Mouse (Mus musculus) hindbrain, embryonic 10.5 days (tissue): Measurements from ENCODE around the gene Rasd1. TPM values are rescaled to one million over a fixed set of nuclear protein-coding genes. Genes with fewer than 3 reads are reported as not detected.

Experiments used
- DNase-seq: peaks from one replicate; pipeline ENCODE4 v3.0.0-alpha.2; 2017; ENCODE audit warnings: low spot score
- H3K27ac ChIP-seq: fragments of 300-500 bp; sonication (generic); 2 replicates; pipeline ENCODE4 v1.5.1; 2016; ENCODE audit warnings: mild to moderate bottlenecking, moderate library complexity
- H3K27me3 ChIP-seq: fragments of 300-500 bp; sonication (generic); 2 replicates; pipeline ENCODE4 v1.6.1; 2016; ENCODE audit warnings: mild to moderate bottlenecking; ENCODE audit not compliant: poor library complexity, insufficient read depth, severe bottlenecking
- H3K36me3 ChIP-seq: fragments of 300-500 bp; sonication (generic); 2 replicates; pipeline ENCODE4 v1.6.1; 2016; ENCODE audit warnings: mild to moderate bottlenecking, moderate library complexity
- H3K4me1 ChIP-seq: fragments of 300-500 bp; sonication (generic); replicated peaks from 2 replicates; pipeline ENCODE4 v1.6.1; 2016; ENCODE audit warnings: mild to moderate bottlenecking
- H3K4me3 ChIP-seq: fragments of 300-500 bp; sonication (generic); 2 replicates; pipeline ENCODE4 v1.5.1; 2016; ENCODE audit warnings: mild to moderate bottlenecking, moderate library complexity
- H3K9me3 ChIP-seq: fragments of 300-500 bp; sonication (generic); 2 replicates; pipeline ENCODE4 v1.6.1; 2016; ENCODE audit warnings: mild to moderate bottlenecking, moderate library complexity
- WGBS: fragments of 180-500 bp; shearing (Covaris S2); methylation state at CpG from one replicate; pipeline ENCODE4 v1.1.7; 2016; 5-methylcytosine and 5-hydroxymethylcytosine counted together
- polyA plus RNA-seq: library from polyadenylated mRNA; unstranded; fragments of >200 nt; fragmentation: Nextera tagmentation; extraction: Ambion mirVana; gene quantifications from 2 replicates; pipeline ENCODE4 v1.2.1, GENCODE M21; 2016

Gene Rasd1
- polyA plus RNA-seq, result 1.6 and 2.9 TPM in 2 replicates

DNA sequence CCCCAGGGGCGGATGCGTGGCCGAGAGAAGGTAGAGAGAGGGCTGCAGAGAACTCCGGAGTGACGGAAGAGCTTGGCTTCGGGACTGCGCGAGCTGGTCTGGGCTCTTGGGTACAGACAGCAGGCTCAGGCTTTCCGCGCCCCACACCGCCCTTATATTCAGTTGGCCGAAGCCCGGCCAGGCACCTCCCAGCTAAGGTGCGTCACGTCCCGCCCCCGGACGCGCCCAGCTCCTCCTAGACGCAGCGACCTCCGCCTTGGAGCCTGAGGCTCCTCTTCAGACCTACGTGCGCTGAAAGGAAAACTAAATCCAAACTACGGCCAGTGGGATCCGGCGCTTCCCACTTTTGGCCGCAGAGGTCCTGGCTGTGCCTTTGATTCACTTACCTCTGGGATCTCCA, at the start of gene Rasd1:
TSS of gene Rasd1 (minus strand) at position 127 of the 400 bp plus-strand sequence.
- H3K27ac ChIP-seq, result peak within 1 kb of the TSS; percentile 79
- peaks cover 74% of the 10 kb centered on the region for H3K27me3 ChIP-seq
- H3K4me1 ChIP-seq, result peaks cover 46% of the 10 kb centered on the region
- DNase-seq, result peak; percentile 67
- H3K36me3 ChIP-seq, result peaks cover 26% of the 10 kb centered on the region
- 1% methylated on average over 28 of the region's 28 CpGs for WGBS
- peak within 1 kb of the TSS; percentile 58 for H3K4me3 ChIP-seq
- no peaks in the 10 kb centered on the region for H3K9me3 ChIP-seq

DNA sequence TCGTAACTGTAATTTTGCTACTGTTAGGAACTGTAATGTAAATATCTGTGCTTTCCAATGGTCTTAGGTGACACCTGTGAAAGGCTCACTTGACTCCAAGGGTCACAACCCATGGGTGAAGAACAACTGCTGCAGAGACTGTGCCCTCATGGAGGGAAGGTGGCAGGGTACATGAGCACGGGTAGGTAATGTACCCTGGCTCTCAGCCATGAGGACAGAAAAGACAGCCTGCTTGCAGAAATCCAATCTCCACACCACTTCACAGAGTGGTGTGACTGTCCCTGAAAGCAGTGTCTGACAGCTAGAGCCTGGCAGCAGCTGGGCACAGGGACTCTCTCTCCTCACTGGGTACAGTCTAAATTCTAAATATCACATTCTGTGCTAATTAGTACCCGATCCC, 46.8 kb upstream of the Rasd1 start:
- DNase-seq, result no peak
- H3K27ac ChIP-seq, result no peak overlapping the region
- peaks cover 29% of the 10 kb centered on the region for H3K4me1 ChIP-seq
- 87% methylated on average over 3 of the region's 3 CpGs for WGBS
- H3K27me3 ChIP-seq, result no peaks in the 10 kb centered on the region; the same call in 1 of the 2 replicates
- H3K9me3 ChIP-seq, result no peaks in the 10 kb centered on the region
- no peaks in the 10 kb centered on the region for H3K36me3 ChIP-seq
- H3K4me3 ChIP-seq, result no peak overlapping the region

DNA sequence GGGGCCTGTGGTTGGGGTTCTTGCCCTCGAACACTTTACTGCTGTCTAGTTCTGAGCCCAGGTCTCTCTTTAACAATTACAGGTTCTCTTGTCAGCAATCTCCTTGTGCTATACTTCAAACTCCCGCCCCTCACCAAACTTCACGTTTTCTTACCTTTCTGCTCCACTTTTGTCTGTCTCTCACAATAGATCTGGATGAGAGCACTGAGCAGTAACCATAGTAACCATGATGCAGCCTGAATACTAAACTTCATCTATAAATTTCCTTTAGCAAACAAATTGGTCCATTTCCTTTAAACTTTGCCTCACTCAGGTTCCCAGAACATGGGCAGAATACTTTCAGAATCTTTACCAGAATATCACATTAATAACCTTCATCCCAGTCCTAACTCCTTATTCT, 44.7 kb upstream of the Rasd1 start:
- no peak for DNase-seq
- no peaks in the 10 kb centered on the region; the same call in 1 of the 2 replicates for H3K27me3 ChIP-seq
- peaks cover 21% of the 10 kb centered on the region for H3K4me1 ChIP-seq
- 70% methylated on average over 3 of the region's 3 CpGs for WGBS
- H3K27ac ChIP-seq, result 0 out of 2 replicates have a peak overlapping the region, but pooled peaks have one; percentile 40
- no peaks in the 10 kb centered on the region for H3K9me3 ChIP-seq
- H3K4me3 ChIP-seq, result no peak overlapping the region
- no peaks in the 10 kb centered on the region for H3K36me3 ChIP-seq

- no peak overlapping the region for H3K4me3 ChIP-seq
- H3K9me3 ChIP-seq, result no peaks in the 10 kb centered on the region
- H3K27ac ChIP-seq, result no peak overlapping the region
- DNase-seq, result no peak
- H3K36me3 ChIP-seq, result no peaks in the 10 kb centered on the region
- WGBS, result 81% methylated on average over 3 of the region's 3 CpGs
- peaks cover 16% of the 10 kb centered on the region for H3K4me1 ChIP-seq
- H3K27me3 ChIP-seq, result no peaks in the 10 kb centered on the region
These were observed 41.1 kb upstream of the Rasd1 start for GRCm38 (mm10) chr11:60005866-60006265.

- Histone ChIP-seq H3K27ac (no peak overlapping the region), H3K9me3 (no peaks in the 10 kb centered on the region), H3K4me3 (no peak overlapping the region), H3K36me3 (no peaks in the 10 kb centered on the region), H3K4me1 (peaks cover 13% of the 10 kb centered on the region), H3K27me3 (no peaks in the 10 kb centered on the region)
- DNase-seq, result no peak
- 62% methylated on average over 6 of the region's 6 CpGs for WGBS
These were observed 40.0 kb upstream of the Rasd1 start for GRCm38 (mm10) chr11:60004716-60005115.

GRCm38 (mm10) chr11:60003811-60004210, 39.1 kb upstream of the Rasd1 start:
- H3K36me3 ChIP-seq, result no peaks in the 10 kb centered on the region

GRCm38 (mm10) chr11:60001231-60001980, 36.7 kb upstream of the Rasd1 start:
- Histone ChIP-seq H3K4me1 (no peaks in the 10 kb centered on the region), H3K27ac (no peak overlapping the region), H3K4me3 (no peak overlapping the region), H3K9me3 (no peaks in the 10 kb centered on the region), H3K27me3 (no peaks in the 10 kb centered on the region), H3K36me3 (no peaks in the 10 kb centered on the region)
- no peak for DNase-seq
- WGBS, result 82% methylated on average over 5 of the region's 5 CpGs

More at GRCm38 (mm10) chr11:60003811-60004210, 39.1 kb upstream of the Rasd1 start:
- H3K4me3 ChIP-seq, result no peak overlapping the region
- H3K9me3 ChIP-seq, result no peaks in the 10 kb centered on the region
- H3K27ac ChIP-seq, result no peak overlapping the region
- H3K27me3 ChIP-seq, result no peaks in the 10 kb centered on the region
- 87% methylated on average over 8 of the region's 8 CpGs for WGBS
- DNase-seq, result no peak
- peaks cover 6% of the 10 kb centered on the region for H3K4me1 ChIP-seq

- Histone ChIP-seq H3K27ac (no peak overlapping the region), H3K9me3 (no peaks in the 10 kb centered on the region), H3K4me3 (no peak overlapping the region), H3K27me3 (no peaks in the 10 kb centered on the region), H3K4me1 (no peaks in the 10 kb centered on the region), H3K36me3 (no peaks in the 10 kb centered on the region)
- 79% methylated on average over 9 of the region's 9 CpGs for WGBS
- no peak for DNase-seq
These were observed 29.6 kb upstream of the Rasd1 start for GRCm38 (mm10) chr11:59994318-59994717.

GRCm38 (mm10) chr11:59991365-59991764, 26.6 kb upstream of the Rasd1 start:
- no peak for DNase-seq
- Histone ChIP-seq H3K9me3 (no peaks in the 10 kb centered on the region), H3K36me3 (no peaks in the 10 kb centered on the region), H3K4me1 (no peaks in the 10 kb centered on the region), H3K27me3 (no peaks in the 10 kb centered on the region), H3K27ac (no peak overlapping the region), H3K4me3 (no peak overlapping the region)
- WGBS, result 75% methylated on average over 8 of the region's 8 CpGs

DNA sequence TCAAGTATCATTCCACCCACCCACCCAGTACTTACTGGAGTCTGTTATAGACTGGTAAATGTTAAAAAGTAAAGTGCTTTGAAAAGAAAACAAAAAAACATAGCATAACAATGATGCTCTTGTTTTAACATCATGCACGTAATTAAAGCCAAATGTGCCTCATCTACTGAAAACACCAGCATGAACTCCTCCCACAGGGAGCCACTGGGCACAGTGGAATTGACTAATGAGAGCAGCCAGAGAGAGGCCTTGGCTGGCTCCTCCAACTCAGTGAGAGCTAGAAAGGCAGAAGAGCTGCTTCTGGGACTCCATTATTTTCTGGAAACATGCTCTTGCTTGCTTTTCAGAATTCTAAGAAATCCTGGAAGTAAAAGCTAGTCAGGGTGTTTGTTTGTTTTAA, 24.7 kb upstream of the Rasd1 start:
- no peaks in the 10 kb centered on the region for H3K4me1 ChIP-seq
- DNase-seq, result no peak
- no peak overlapping the region for H3K4me3 ChIP-seq
- no peaks in the 10 kb centered on the region for H3K27me3 ChIP-seq
- H3K27ac ChIP-seq, result no peak overlapping the region
- H3K9me3 ChIP-seq, result no peaks in the 10 kb centered on the region
- WGBS, result 78% methylated on average over 1 of the region's 1 CpGs
- no peaks in the 10 kb centered on the region for H3K36me3 ChIP-seq

DNA sequence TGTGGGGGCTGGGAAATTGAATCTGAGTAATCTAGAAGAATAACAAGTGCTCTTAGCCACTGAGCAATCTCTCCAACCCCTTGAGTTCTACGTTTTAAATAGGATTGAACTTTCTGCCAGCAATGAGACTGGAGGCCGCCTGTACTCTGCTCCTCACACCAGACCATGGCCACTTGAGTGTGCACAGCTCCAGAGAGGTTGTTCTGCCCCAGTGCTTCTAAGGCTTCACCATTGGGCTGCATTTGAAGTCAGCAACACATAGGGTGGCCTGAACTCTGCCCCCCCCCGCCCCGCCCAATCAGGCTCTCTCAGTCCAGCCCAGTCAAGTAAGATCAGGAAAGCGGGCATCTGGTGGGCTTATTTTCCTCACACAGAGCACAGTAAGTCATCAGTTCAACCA, 13.1 kb upstream of the Rasd1 start:
- peaks cover 28% of the 10 kb centered on the region for H3K4me1 ChIP-seq
- no peak for DNase-seq
- WGBS, result 82% methylated on average over 5 of the region's 5 CpGs
- H3K27ac ChIP-seq, result no peak overlapping the region
- H3K27me3 ChIP-seq, result peaks cover 84% of the 10 kb centered on the region
- H3K9me3 ChIP-seq, result no peaks in the 10 kb centered on the region
- no peaks in the 10 kb centered on the region for H3K36me3 ChIP-seq
- no peak overlapping the region for H3K4me3 ChIP-seq

DNA sequence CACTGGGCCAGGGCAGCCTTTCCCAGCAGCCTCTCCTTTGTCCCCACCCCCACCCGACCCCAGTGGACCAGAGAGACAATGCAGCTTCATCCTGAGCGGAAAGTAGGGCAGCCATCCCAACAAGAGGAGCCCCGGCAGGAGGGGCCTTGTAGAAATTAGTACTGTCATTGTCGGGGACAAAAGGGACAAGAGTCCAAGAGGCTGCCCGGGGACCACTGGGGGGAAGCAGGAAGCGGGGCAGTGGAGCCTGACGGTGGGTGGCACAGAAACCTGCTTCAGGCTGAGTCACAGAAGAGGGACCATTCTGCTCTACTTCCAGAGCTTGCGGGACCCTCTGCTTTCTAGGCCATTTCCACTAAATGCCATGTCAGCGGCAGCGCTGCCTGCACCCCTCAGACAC, 10.5 kb upstream of the Rasd1 start:
- H3K9me3 ChIP-seq, result no peaks in the 10 kb centered on the region
- DNase-seq, result no peak
- no peaks in the 10 kb centered on the region for H3K36me3 ChIP-seq
- H3K4me3 ChIP-seq, result no peak overlapping the region
- WGBS, result 20% methylated on average over 10 of the region's 10 CpGs
- H3K27me3 ChIP-seq, result peaks cover 89% of the 10 kb centered on the region
- peaks cover 42% of the 10 kb centered on the region for H3K4me1 ChIP-seq
- peak overlapping the region; percentile 16 for H3K27ac ChIP-seq

GRCm38 (mm10) chr11:59973389-59973788, 8.6 kb upstream of the Rasd1 start:
- Histone ChIP-seq H3K27ac (no peak overlapping the region), H3K36me3 (no peaks in the 10 kb centered on the region), H3K4me1 (peaks cover 43% of the 10 kb centered on the region), H3K9me3 (no peaks in the 10 kb centered on the region), H3K4me3 (no peak overlapping the region), H3K27me3 (peaks cover 84% of the 10 kb centered on the region)
- DNase-seq, result no peak
- 73% methylated on average over 5 of the region's 5 CpGs for WGBS
